Mouse (Mus musculus) stomach, embryonic 16.5 days (tissue): Measurements from ENCODE around the gene Gm15127. TPM values are rescaled to one million over a fixed set of nuclear protein-coding genes. Genes with fewer than 3 reads are reported as not detected.
"Not testable (repeated sequence)": the region's sequence is repeated elsewhere in the genome, so short reads cannot be mapped to it uniquely, and the experiment has no call there.

Experiments used
- ATAC-seq: fragments of 200-750 bp; cut with Nextera tagmentation; 2 replicates; pipeline ENCODE4 v1.8.0; 2017; ENCODE audit warnings: moderate number of reproducible peaks, moderate TSS enrichment; ENCODE audit not compliant: insufficient read depth, low FRiP score
- H3K27ac ChIP-seq: fragments of 300-500 bp; sonication (generic); 2 replicates; pipeline ENCODE4 v1.5.1; 2014; ENCODE audit warnings: low read length
- H3K27me3 ChIP-seq: fragments of 300-500 bp; sonication (generic); 2 replicates; pipeline ENCODE4 v1.6.1; 2014; ENCODE audit warnings: low read length, control low read depth, mixed read lengths; ENCODE audit not compliant: control insufficient read depth, insufficient read depth
- H3K36me3 ChIP-seq: fragments of 300-500 bp; sonication (generic); 2 replicates; pipeline ENCODE4 v1.6.1; 2014; ENCODE audit warnings: low read length; ENCODE audit not compliant: control insufficient read depth, insufficient read depth
- H3K4me1 ChIP-seq: fragments of 300-500 bp; sonication (generic); 2 replicates; pipeline ENCODE4 v1.6.1; 2014; ENCODE audit warnings: low read length, control low read depth, mixed read lengths; ENCODE audit not compliant: control insufficient read depth, insufficient read depth
- H3K4me2 ChIP-seq: fragments of 300-500 bp; sonication (generic); 2 replicates; pipeline ENCODE4 v1.6.1; 2014; ENCODE audit warnings: low read depth, low read length, mixed read lengths
- H3K4me3 ChIP-seq: fragments of 300-500 bp; sonication (generic); replicated peaks from 2 replicates; pipeline ENCODE4 v1.5.1; 2014; ENCODE audit warnings: mild to moderate bottlenecking, low read length
- H3K9ac ChIP-seq: fragments of 300-500 bp; sonication (generic); 2 replicates; pipeline ENCODE4 v1.6.1; 2014; ENCODE audit warnings: low read length
- H3K9me3 ChIP-seq: fragments of 300-500 bp; sonication (generic); replicated peaks from 2 replicates; pipeline ENCODE4 v1.6.1; 2016; ENCODE audit warnings: low read length, control low read depth; ENCODE audit not compliant: control insufficient read depth
- WGBS: fragments of 180-500 bp; shearing (Covaris S2); extraction: QIAGEN DNeasy Blood & Tissue Kit; methylation state at CpG from one replicate; pipeline ENCODE4 v1.1.7; 2014; 5-methylcytosine and 5-hydroxymethylcytosine counted together
- polyA plus RNA-seq: library from polyadenylated mRNA; unstranded; fragments of >200 nt; fragmentation: Nextera tagmentation; extraction: Ambion mirVana; gene quantifications from 2 replicates; pipeline ENCODE4 v1.2.1, GENCODE M21; 2015

The Gm15127 gene
- polyA plus RNA-seq = not detected in 2 replicates

GRCm38 (mm10) chrX:148663298-148663697 is at the start of gene Gm15127:
Gm15127 (plus strand) TSS chrX:148663598.
- H3K9ac ChIP-seq, H3K36me3 ChIP-seq, H3K9me3 ChIP-seq, H3K4me2 ChIP-seq, H3K27me3 ChIP-seq, H3K27ac ChIP-seq, ATAC-seq, H3K4me1 ChIP-seq, H3K4me3 ChIP-seq: not testable (repeated sequence)
- 63% methylated on average over 3 of the region's 4 CpGs for WGBS

GRCm38 (mm10) chrX:148615053-148615452 is 48.3 kb upstream of the Gm15127 start, which contains the start of gene Gm8334:
Gm8334 (minus strand) TSS chrX:148615153.
- H3K4me2 ChIP-seq, H3K27me3 ChIP-seq, H3K4me1 ChIP-seq, H3K4me3 ChIP-seq, H3K27ac ChIP-seq, H3K9ac ChIP-seq, ATAC-seq, H3K36me3 ChIP-seq, H3K9me3 ChIP-seq: not testable (repeated sequence)
- WGBS = 92% methylated on average over 3 of the region's 7 CpGs

DNA sequence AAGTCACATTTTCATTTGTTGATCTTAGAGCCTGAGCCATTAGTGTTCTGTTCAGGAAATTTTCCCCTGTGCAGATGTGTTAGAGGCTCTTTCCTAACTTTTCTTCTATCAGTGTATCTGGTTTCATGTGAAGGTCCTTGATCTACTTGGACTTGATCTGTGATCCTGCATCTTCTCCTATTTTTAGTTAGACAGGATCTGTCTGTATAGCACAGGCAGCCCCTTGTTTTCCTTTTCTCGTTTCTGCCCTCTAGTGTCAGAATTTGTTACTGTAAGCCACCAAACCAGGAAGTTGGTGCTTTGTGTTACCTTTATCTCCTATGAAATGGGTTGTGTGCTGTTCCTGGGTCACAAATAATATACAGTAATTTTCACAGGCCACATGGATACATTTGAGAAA is 12.9 kb downstream of the Gm15127 start:
- not testable (repeated sequence) for H3K4me2 ChIP-seq, H3K27ac ChIP-seq, H3K9ac ChIP-seq, ATAC-seq, H3K27me3 ChIP-seq, H3K9me3 ChIP-seq, H3K4me3 ChIP-seq, H3K4me1 ChIP-seq, H3K36me3 ChIP-seq
- WGBS = 6% methylated on average over 1 of the region's 1 CpGs

Other genes with a start within 250 kb of the Gm15127 start
- gene Gm15114, start 174.6 kb upstream of the Gm15127 start, polyA plus RNA-seq = not detected in 2 replicates
- not detected in 2 replicates for gene Gm8334, start 48.4 kb upstream of the Gm15127 start, polyA plus RNA-seq
- gene Luzp4, start 194.0 kb downstream of the Gm15127 start, polyA plus RNA-seq = not detected in 2 replicates